Mouse (Mus musculus) olfactory bulb, adult 2 months (tissue): ENCODE results near the gene Rgl1.

ENCODE experiments used
- CTCF ChIP-seq: fragments of 200-500 bp; IDR thresholded peaks from 2 replicates; pipeline ENCODE4 v1.5.1; 2012; ENCODE audit warnings: low read depth, mild to moderate bottlenecking, low read length, moderate library complexity; ENCODE audit not compliant: insufficient read depth
- POLR2A ChIP-seq: fragments of 200-500 bp; IDR thresholded peaks from 2 replicates; pipeline ENCODE4 v1.6.1; 2012; ENCODE audit warnings: mild to moderate bottlenecking, low read depth, low read length, moderate library complexity; ENCODE audit not compliant: insufficient read depth

DNA sequence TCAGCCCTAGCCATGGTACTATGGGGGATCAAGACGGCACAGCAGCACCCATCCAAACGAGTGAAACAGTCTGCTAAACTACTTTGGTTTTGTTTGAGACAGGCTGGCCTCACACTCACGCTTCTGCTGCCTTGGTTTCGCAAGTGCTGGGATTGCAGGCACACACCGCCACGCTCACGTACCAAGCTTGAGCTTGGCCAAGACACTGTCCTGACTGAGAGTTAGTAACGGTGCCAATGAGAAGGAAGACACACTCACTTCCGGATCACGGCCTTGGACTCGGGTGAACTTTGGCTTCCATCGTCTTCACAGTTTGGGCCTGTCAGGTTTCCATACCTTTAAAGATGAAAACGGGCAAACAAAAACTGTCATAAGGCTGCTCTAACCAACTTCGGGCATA lies 194.8 kb downstream of the Rgl1 start:
- TF ChIP-seq CTCF (no peak), POLR2A (no peak)
